In genomic region chr11:3100066-3100645, GRCm38 (mm10) we compare ENCODE assay signal across 8 mouse cellular contexts.
DNase-seq lines count a peak whose midpoint lies in the region; ATAC-seq and TF ChIP-seq lines count a peak whose summit lies in the region.
"Not testable (repeated sequence)": the region's sequence is repeated elsewhere in the genome, so short reads cannot be mapped to it uniquely, and the experiment has no call there.

No protein-coding gene starts in this region.

- peak; percentile 55 for DNase-seq in A20 (ENCODE audit: low read depth, low spot score)
- DNase-seq in brain, adult 2 months (ENCODE audit: low read depth, low spot score): peak; percentile 55
- DNase-seq in embryonic facial prominence, embryonic 14.5 days (ENCODE audit: low spot score); intestine, embryonic 14.5 days (ENCODE audit: low spot score): not testable (repeated sequence)
- DNase-seq in liver, adult 2 months (ENCODE audit: extremely low read depth, low read depth, low spot score): peak; percentile 60

- ATAC-seq in embryonic facial prominence, embryonic 14.5 days (ENCODE audit: low read depth): 0 out of 2 replicates have a peak, but pooled peaks have one; percentile 30
- ATAC-seq in heart, embryonic 12.5 days (ENCODE audit: insufficient number of reproducible peaks, low FRiP score): peak; percentile 83
- 0 out of 2 replicates have a peak, but pooled peaks have one; percentile 55 for ATAC-seq in intestine, embryonic 14.5 days (replicated peaks; ENCODE audit: low FRiP score, low TSS enrichment, low read depth)
- peak; percentile 39; the same call in 1 of the 2 replicates for ATAC-seq in midbrain, embryonic 16.5 days
- ATAC-seq in stomach, embryonic 14.5 days (ENCODE audit: insufficient number of reproducible peaks, insufficient read depth, low FRiP score, low read depth): peak; percentile 71

- H3K4me1 ChIP-seq in embryonic facial prominence, embryonic 14.5 days (ENCODE audit: control insufficient read depth, insufficient read depth, low read length); heart, embryonic 12.5 days (replicated peaks); intestine, embryonic 14.5 days (replicated peaks; ENCODE audit: control insufficient read depth, insufficient read depth, low read length); liver, adult 2 months (ENCODE audit: control insufficient read depth, insufficient read depth, low read length); midbrain, embryonic 16.5 days (ENCODE audit: control insufficient read depth, insufficient read depth, low read length); stomach, embryonic 14.5 days (ENCODE audit: control insufficient read depth, insufficient read depth, low read length): not testable (repeated sequence)

- H3K9ac ChIP-seq in embryonic facial prominence, embryonic 14.5 days (ENCODE audit: low read depth, low read length); heart, embryonic 12.5 days; intestine, embryonic 14.5 days (ENCODE audit: low read length); liver, adult 2 months (ENCODE audit: low read depth, low read length); midbrain, embryonic 16.5 days (ENCODE audit: low read depth, low read length); stomach, embryonic 14.5 days (replicated peaks; ENCODE audit: low read depth, low read length): not testable (repeated sequence)

- peaks cover 45% of the 10 kb centered on the region for H3K9me3 ChIP-seq in embryonic facial prominence, embryonic 14.5 days (ENCODE audit: control insufficient read depth, low read length)
- H3K9me3 ChIP-seq in heart, embryonic 12.5 days (replicated peaks): peaks cover 33% of the 10 kb centered on the region
- peaks cover 39% of the 10 kb centered on the region for H3K9me3 ChIP-seq in intestine, embryonic 14.5 days (ENCODE audit: control insufficient read depth, low read length)
- peaks cover 42% of the 10 kb centered on the region for H3K9me3 ChIP-seq in midbrain, embryonic 16.5 days (replicated peaks; ENCODE audit: control insufficient read depth, low read length, poor library complexity, severe bottlenecking)
- peaks cover 41% of the 10 kb centered on the region for H3K9me3 ChIP-seq in stomach, embryonic 14.5 days (ENCODE audit: control insufficient read depth, low read depth, low read length)

- TF ChIP-seq CTCF in liver, adult 2 months (IDR thresholded peaks at IDR 0.05; ENCODE audit: low read depth, low read length): not testable (repeated sequence)

- not testable (repeated sequence) for H3K27ac ChIP-seq in embryonic facial prominence, embryonic 14.5 days (replicated peaks; ENCODE audit: low read depth, low read length); heart, embryonic 12.5 days (ENCODE audit: poor library complexity, severe bottlenecking); intestine, embryonic 14.5 days (ENCODE audit: low read depth); liver, adult 2 months (replicated peaks; ENCODE audit: insufficient read depth, low read depth, low read length); midbrain, embryonic 16.5 days (ENCODE audit: low read length); stomach, embryonic 14.5 days (ENCODE audit: low read length)

- TF ChIP-seq POLR2A in liver, adult 2 months (IDR thresholded peaks at IDR 0.05; ENCODE audit: extremely low read depth, insufficient read depth, low read length): not testable (repeated sequence)

- not testable (repeated sequence) for H3K27me3 ChIP-seq in embryonic facial prominence, embryonic 14.5 days (replicated peaks; ENCODE audit: control insufficient read depth, insufficient read depth, low read length); heart, embryonic 12.5 days (replicated peaks); intestine, embryonic 14.5 days (replicated peaks; ENCODE audit: control insufficient read depth, insufficient read depth, low read length); liver, adult 2 months (ENCODE audit: control insufficient read depth, insufficient read depth, low read length); midbrain, embryonic 16.5 days (ENCODE audit: control insufficient read depth, insufficient read depth, low read depth, low read length); stomach, embryonic 14.5 days (ENCODE audit: control insufficient read depth, insufficient read depth, low read length)

- H3K4me3 ChIP-seq in embryonic facial prominence, embryonic 14.5 days (ENCODE audit: low read depth, low read length); heart, embryonic 12.5 days; intestine, embryonic 14.5 days (ENCODE audit: low read depth, low read length); liver, adult 2 months (ENCODE audit: insufficient read depth, low read depth, low read length); midbrain, embryonic 16.5 days (ENCODE audit: low read depth, low read length); stomach, embryonic 14.5 days (ENCODE audit: low read depth, low read length): not testable (repeated sequence)

- WGBS in embryonic facial prominence, embryonic 14.5 days: 80% methylated on average over 12 of the region's 12 CpGs
- WGBS in heart, embryonic 12.5 days: 67% methylated on average over 12 of the region's 12 CpGs
- WGBS in intestine, embryonic 14.5 days: 81% methylated on average over 12 of the region's 12 CpGs
- WGBS in liver, adult 2 months: 76% methylated on average over 12 of the region's 12 CpGs
- WGBS in midbrain, embryonic 16.5 days: 85% methylated on average over 12 of the region's 12 CpGs
- WGBS in stomach, embryonic 14.5 days: 83% methylated on average over 12 of the region's 12 CpGs

- not testable (repeated sequence) for H3K36me3 ChIP-seq in embryonic facial prominence, embryonic 14.5 days (ENCODE audit: control insufficient read depth, insufficient read depth, low read length); heart, embryonic 12.5 days; intestine, embryonic 14.5 days (ENCODE audit: control insufficient read depth, insufficient read depth, low read length); liver, adult 2 months (ENCODE audit: control insufficient read depth, insufficient read depth, low read length); midbrain, embryonic 16.5 days (ENCODE audit: control insufficient read depth, insufficient read depth, low read length); stomach, embryonic 14.5 days (ENCODE audit: control insufficient read depth, insufficient read depth, low read length)

- H3K79me2 ChIP-seq in liver, adult 2 months (ENCODE audit: control insufficient read depth, insufficient read depth, low read length): not testable (repeated sequence)

- H3K4me2 ChIP-seq in embryonic facial prominence, embryonic 14.5 days (ENCODE audit: low read depth, low read length); heart, embryonic 12.5 days; intestine, embryonic 14.5 days (ENCODE audit: low read length); midbrain, embryonic 16.5 days (ENCODE audit: low read length); stomach, embryonic 14.5 days (replicated peaks; ENCODE audit: low read depth, low read length): not testable (repeated sequence)

Comparison
In these comparisons a context has a peak if more than half of its experiments do, and no peak if none do; other contexts are left out.
1. ATAC-seq: peak in every context shown above with its lines; median percentile 83 in heart, embryonic 12.5 days; 71 in stomach, embryonic 14.5 days; 55 in intestine, embryonic 14.5 days; 39 in midbrain, embryonic 16.5 days; 30 in embryonic facial prominence, embryonic 14.5 days.